Comparison of ENCODE assay signal across 24 mouse cellular contexts in genomic region chr13:107306958-107307357, GRCm38 (mm10).
DNase-seq lines count a peak whose midpoint lies in the region; ATAC-seq lines count a peak whose summit lies in the region.
"Had no signal": no experiment of that assay in that cellular context is flagged by ENCODE, and none has a peak within 500 bp of the region (broad histone marks: within the 10 kb centered on the region; RNA-seq: fewer than 3 reads in every experiment).

No protein-coding gene starts in this region.

- ATAC-seq in intestine, embryonic 16.5 days = peak; percentile 69; the same call in 1 of the 2 replicates
- ATAC-seq in megakaryocyte progenitor cell, adult 5-6 weeks (replicated peaks; ENCODE audit: poor library complexity) = peak; percentile 89
- ATAC-seq in kidney, embryonic 16.5 days (ENCODE audit: low FRiP score, low TSS enrichment) = no peak
- ATAC-seq: forebrain, embryonic 13.5 days; forebrain, embryonic 16.5 days; Patski had no signal

- peak; percentile 1 for DNase-seq in heart, adult 11 months
- no peak for DNase-seq in heart, adult 9 months (ENCODE audit: low spot score in 2 of 2)
- no peak for DNase-seq in urinary bladder, adult 18-20 months (ENCODE audit: low spot score in 2 of 2)
- DNase-seq: adrenal gland, adult 2 months; adrenal gland, postnatal 14 days; B cell, adult 2 months; cerebellum, adult 11 months; cerebellum, adult 2 months; cerebellum, adult 9-11 months; cerebellum, postnatal 25 days; gastrocnemius, postnatal 10 days; heart, adult 2 months had no signal

- H3K27me3 ChIP-seq in intestine, embryonic 16.5 days (replicated peaks; ENCODE audit: control insufficient read depth, insufficient read depth, low read length) = no peaks in the 10 kb centered on the region
- no peaks in the 10 kb centered on the region for H3K27me3 ChIP-seq in kidney, embryonic 16.5 days (ENCODE audit: insufficient read depth, low read length)
- H3K27me3 ChIP-seq: CH12.LX; forebrain, embryonic 13.5 days; hindbrain, embryonic 12.5 days; hindbrain, embryonic 15.5 days had no signal

- H3K4me1 ChIP-seq in intestine, embryonic 16.5 days (ENCODE audit: control insufficient read depth, insufficient read depth, low read length) = no peaks in the 10 kb centered on the region
- no peaks in the 10 kb centered on the region for H3K4me1 ChIP-seq in kidney, embryonic 16.5 days (ENCODE audit: insufficient read depth, low read length)

- H3K4me3 ChIP-seq in intestine, embryonic 16.5 days (ENCODE audit: low read length) = no peak overlapping the region
- H3K4me3 ChIP-seq in kidney, embryonic 16.5 days (ENCODE audit: low read length) = no peak overlapping the region
- H3K4me3 ChIP-seq: forebrain, embryonic 10.5 days; forebrain, embryonic 13.5 days; heart, adult 2 months; hindbrain, embryonic 12.5 days; hindbrain, embryonic 15.5 days had no signal

- no peak overlapping the region for H3K9ac ChIP-seq in intestine, embryonic 16.5 days (ENCODE audit: low read depth, low read length)
- H3K9ac ChIP-seq in kidney, embryonic 16.5 days (replicated peaks; ENCODE audit: low read length) = no peak overlapping the region
- H3K9ac ChIP-seq: forebrain, embryonic 13.5 days; hindbrain, embryonic 12.5 days; hindbrain, embryonic 15.5 days had no signal

- H3K27ac ChIP-seq in intestine, embryonic 16.5 days (ENCODE audit: low read length) = no peak overlapping the region
- no peak overlapping the region for H3K27ac ChIP-seq in kidney, embryonic 16.5 days (ENCODE audit: low read length)
- H3K27ac ChIP-seq: forebrain, embryonic 10.5 days; forebrain, embryonic 13.5 days; heart, adult 2 months; hindbrain, embryonic 12.5 days; hindbrain, embryonic 15.5 days had no signal

- no peak overlapping the region for H3K4me2 ChIP-seq in intestine, embryonic 16.5 days (ENCODE audit: low read depth, low read length)
- H3K4me2 ChIP-seq in kidney, embryonic 16.5 days (replicated peaks; ENCODE audit: low read depth, low read length) = no peak overlapping the region
- H3K4me2 ChIP-seq: forebrain, embryonic 13.5 days; heart, embryonic 11.5 days; hindbrain, embryonic 12.5 days; hindbrain, embryonic 15.5 days had no signal

- H3K36me3 ChIP-seq in intestine, embryonic 16.5 days (ENCODE audit: control insufficient read depth, insufficient read depth, low read length) = no peaks in the 10 kb centered on the region
- H3K36me3 ChIP-seq in kidney, embryonic 16.5 days (ENCODE audit: insufficient read depth, low read length) = no peaks in the 10 kb centered on the region
- H3K36me3 ChIP-seq: forebrain, embryonic 10.5 days; G1E; hindbrain, embryonic 12.5 days; hindbrain, embryonic 15.5 days had no signal

- 76% methylated on average over 1 of the region's 1 CpGs for WGBS in intestine, embryonic 16.5 days
- WGBS in kidney, embryonic 16.5 days = 98% methylated on average over 1 of the region's 1 CpGs

- no peaks in the 10 kb centered on the region for H3K9me3 ChIP-seq in intestine, embryonic 16.5 days (ENCODE audit: control insufficient read depth, low read length)
- no peaks in the 10 kb centered on the region for H3K9me3 ChIP-seq in kidney, embryonic 16.5 days (ENCODE audit: low read length)
- H3K9me3 ChIP-seq: forebrain, embryonic 10.5 days; forebrain, embryonic 13.5 days; G1E; hindbrain, embryonic 12.5 days; hindbrain, embryonic 15.5 days had no signal
